Mouse (Mus musculus) limb, embryonic 13.5 days (tissue): Measurements from ENCODE around the gene Zfp62. TPM values are rescaled to one million over a fixed set of nuclear protein-coding genes. Genes with fewer than 3 reads are reported as not detected.

ENCODE experiments used
- polyA plus RNA-seq: library from polyadenylated mRNA; unstranded; fragments of >200 nt; fragmentation: Nextera tagmentation; extraction: Ambion mirVana; gene quantifications from 2 replicates; pipeline ENCODE4 v1.2.1, GENCODE M21; 2015

The Zfp62 gene
- polyA plus RNA-seq, 1 experiment from 2014 or later: 48.8 TPM

Other genes with a start within 250 kb of the Zfp62 start
- gene Olfr56, start 224.4 kb upstream of the Zfp62 start, polyA plus RNA-seq: not detected in 2 replicates
- 0.17 and 0.23 TPM in 2 replicates for gene 9930111J21Rik1, start 223.9 kb upstream of the Zfp62 start, polyA plus RNA-seq
- not detected in 2 replicates for gene Gm12185, start 211.1 kb upstream of the Zfp62 start, polyA plus RNA-seq
- 0.23 and 0.47 TPM in 2 replicates for gene Tgtp1, start 209.1 kb upstream of the Zfp62 start, polyA plus RNA-seq
- gene 9930111J21Rik2, start 152.1 kb upstream of the Zfp62 start, polyA plus RNA-seq: 0.24 and 0.27 TPM in 2 replicates
- 0.28 TPM in 1 of 2 replicates, not detected in the other for gene Tgtp2, start 139.1 kb upstream of the Zfp62 start, polyA plus RNA-seq
- 0.90 and 0.98 TPM in 2 replicates for gene Ifi47, start 126.7 kb upstream of the Zfp62 start, polyA plus RNA-seq
- 0.04 TPM in 1 of 2 replicates, not detected in the other for gene Olfr1396, start 88.4 kb upstream of the Zfp62 start, polyA plus RNA-seq
- not detected in 2 replicates for gene Olfr1395, start 61.0 kb upstream of the Zfp62 start, polyA plus RNA-seq
- gene Olfr1394, start 48.9 kb upstream of the Zfp62 start, polyA plus RNA-seq: not detected in 2 replicates
- gene Btnl9, start 16.1 kb upstream of the Zfp62 start, polyA plus RNA-seq: 1.0 and 1.5 TPM in 2 replicates
- 56.3 and 60.7 TPM in 2 replicates for gene Mgat1, start 40.9 kb downstream of the Zfp62 start, polyA plus RNA-seq
- gene Olfr1393, start 75.0 kb downstream of the Zfp62 start, polyA plus RNA-seq: not detected in 2 replicates
- gene Olfr1392, start 82.0 kb downstream of the Zfp62 start, polyA plus RNA-seq: 0.06 TPM in 1 of 2 replicates, not detected in the other
- not detected in 2 replicates for gene Olfr10, start 101.4 kb downstream of the Zfp62 start, polyA plus RNA-seq
- not detected in 2 replicates for gene Olfr1391, start 119.5 kb downstream of the Zfp62 start, polyA plus RNA-seq
- not detected in 2 replicates for gene Olfr1390, start 131.9 kb downstream of the Zfp62 start, polyA plus RNA-seq
- gene Olfr1389, start 219.8 kb downstream of the Zfp62 start, polyA plus RNA-seq: not detected in 2 replicates
- gene Olfr1388, start 233.3 kb downstream of the Zfp62 start, polyA plus RNA-seq: 0.06 TPM in 1 of 2 replicates, not detected in the other